Mouse (Mus musculus): Measurements from ENCODE around the gene Csrp3. TPM values are rescaled to one million over a fixed set of nuclear protein-coding genes. Genes with fewer than 3 reads are reported as not detected.

The Csrp3 gene
- polyA plus RNA-seq, 1 experiment from 2014 or later: 0.85 TPM

- Histone ChIP-seq H3K36me3 (replicated peaks; ENCODE audit: insufficient read depth, low read length) (no peaks in the 10 kb centered on the region), H3K27me3 (ENCODE audit: insufficient read depth, low read length) (no peaks in the 10 kb centered on the region), H3K27ac (ENCODE audit: low read depth) (no peak overlapping the region), H3K9me3 (ENCODE audit: low read length) (no peaks in the 10 kb centered on the region), H3K4me2 (ENCODE audit: low read depth, low read length) (no peak overlapping the region), H3K9ac (replicated peaks) (no peak overlapping the region), H3K4me3 (ENCODE audit: low read depth, low read length) (no peak overlapping the region), H3K4me1 (ENCODE audit: insufficient read depth) (peaks cover 4% of the 10 kb centered on the region; the same call in 1 of the 2 replicates)
- no peak for ATAC-seq
- TF ChIP-seq CTCF (IDR thresholded peaks at IDR 0.05; ENCODE audit: low read depth) (no peak), EP300 (IDR thresholded peaks at IDR 0.05; ENCODE audit: low read depth) (no peak)
- no peak for DNase-seq
- WGBS (ENCODE audit: insufficient replicate concordance): 81% methylated on average over 2 of the region's 2 CpGs
These were observed 7.3 kb downstream of the Csrp3 start for GRCm38 (mm10) chr7:48840545-48840944.

GRCm38 (mm10) chr7:48838434-48838833, 9.4 kb downstream of the Csrp3 start:
- Histone ChIP-seq H3K27ac (ENCODE audit: low read depth) (no peak overlapping the region), H3K9ac (replicated peaks) (no peak overlapping the region), H3K4me1 (ENCODE audit: insufficient read depth) (peaks cover 4% of the 10 kb centered on the region; the same call in 1 of the 2 replicates), H3K4me3 (ENCODE audit: low read depth, low read length) (no peak overlapping the region), H3K27me3 (ENCODE audit: insufficient read depth, low read length) (no peaks in the 10 kb centered on the region), H3K9me3 (ENCODE audit: low read length) (no peaks in the 10 kb centered on the region), H3K4me2 (ENCODE audit: low read depth, low read length) (no peak overlapping the region), H3K36me3 (replicated peaks; ENCODE audit: insufficient read depth, low read length) (no peaks in the 10 kb centered on the region)
- 47% methylated on average over 2 of the region's 2 CpGs for WGBS (ENCODE audit: insufficient replicate concordance)
- no peak for TF ChIP-seq EP300 (IDR thresholded peaks at IDR 0.05; ENCODE audit: low read depth)
- TF ChIP-seq CTCF (IDR thresholded peaks at IDR 0.05; ENCODE audit: low read depth): peak; percentile 43
- DNase-seq: no peak
- ATAC-seq: no peak

DNA sequence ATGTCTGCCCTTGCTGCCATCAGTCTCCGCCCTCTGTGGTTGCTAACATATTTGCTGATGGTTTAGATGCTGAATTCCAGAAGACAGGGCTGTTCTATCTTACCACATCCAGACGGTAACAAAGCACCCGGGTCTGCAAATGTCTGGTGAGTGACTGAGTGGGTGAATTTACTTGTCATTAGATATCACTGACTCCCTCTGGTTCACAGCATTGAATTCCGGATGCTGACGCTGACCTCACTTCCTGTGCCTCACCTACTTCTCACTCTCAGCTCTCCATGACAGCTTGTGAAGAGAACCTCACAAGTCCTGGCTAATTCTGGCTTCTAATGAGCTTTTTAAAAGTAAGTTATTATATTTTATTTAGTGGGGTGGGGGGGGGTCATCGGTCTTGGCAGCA, 10.9 kb downstream of the Csrp3 start:
- Histone ChIP-seq H3K27ac (ENCODE audit: low read depth) (no peak overlapping the region), H3K9me3 (ENCODE audit: low read length) (no peaks in the 10 kb centered on the region), H3K4me2 (ENCODE audit: low read depth, low read length) (no peak overlapping the region), H3K36me3 (replicated peaks; ENCODE audit: insufficient read depth, low read length) (no peaks in the 10 kb centered on the region), H3K27me3 (ENCODE audit: insufficient read depth, low read length) (no peaks in the 10 kb centered on the region), H3K4me1 (ENCODE audit: insufficient read depth) (no peaks in the 10 kb centered on the region), H3K4me3 (ENCODE audit: low read depth, low read length) (no peak overlapping the region), H3K9ac (replicated peaks) (no peak overlapping the region)
- WGBS (ENCODE audit: insufficient replicate concordance): 44% methylated on average over 6 of the region's 6 CpGs
- ATAC-seq: no peak
- DNase-seq: no peak
- no peak for TF ChIP-seq CTCF (IDR thresholded peaks at IDR 0.05; ENCODE audit: low read depth)
- TF ChIP-seq EP300 (IDR thresholded peaks at IDR 0.05; ENCODE audit: low read depth): no peak

GRCm38 (mm10) chr7:48834989-48835626, 12.7 kb downstream of the Csrp3 start:
- Histone ChIP-seq H3K4me3 (ENCODE audit: low read depth, low read length) (no peak overlapping the region), H3K9me3 (ENCODE audit: low read length) (no peaks in the 10 kb centered on the region), H3K4me2 (ENCODE audit: low read depth, low read length) (no peak overlapping the region), H3K36me3 (replicated peaks; ENCODE audit: insufficient read depth, low read length) (no peaks in the 10 kb centered on the region), H3K9ac (replicated peaks) (no peak overlapping the region), H3K27me3 (ENCODE audit: insufficient read depth, low read length) (no peaks in the 10 kb centered on the region), H3K27ac (ENCODE audit: low read depth) (no peak overlapping the region), H3K4me1 (ENCODE audit: insufficient read depth) (no peaks in the 10 kb centered on the region)
- ATAC-seq (no peak), DNase-seq (no peak)
- WGBS (ENCODE audit: insufficient replicate concordance): 82% methylated on average over 12 of the region's 12 CpGs
- no peak for TF ChIP-seq EP300 (IDR thresholded peaks at IDR 0.05; ENCODE audit: low read depth)

- no peaks in the 10 kb centered on the region for H3K9me3 ChIP-seq (ENCODE audit: low read length)
- no peak for ATAC-seq
- no peak overlapping the region for H3K9ac ChIP-seq (replicated peaks)
- H3K36me3 ChIP-seq (replicated peaks; ENCODE audit: insufficient read depth, low read length): no peaks in the 10 kb centered on the region
- WGBS (ENCODE audit: insufficient replicate concordance): 57% methylated on average over 4 of the region's 4 CpGs
- no peak for DNase-seq
- no peak for TF ChIP-seq CTCF (IDR thresholded peaks at IDR 0.05; ENCODE audit: low read depth)
- no peak for TF ChIP-seq EP300 (IDR thresholded peaks at IDR 0.05; ENCODE audit: low read depth)
- H3K4me2 ChIP-seq (ENCODE audit: low read depth, low read length): no peak overlapping the region
- no peaks in the 10 kb centered on the region for H3K4me1 ChIP-seq (ENCODE audit: insufficient read depth)
- no peaks in the 10 kb centered on the region for H3K27me3 ChIP-seq (ENCODE audit: insufficient read depth, low read length)
- no peak overlapping the region for H3K4me3 ChIP-seq (ENCODE audit: low read depth, low read length)
- no peak overlapping the region for H3K27ac ChIP-seq (ENCODE audit: low read depth)
These were observed 13.4 kb downstream of the Csrp3 start for GRCm38 (mm10) chr7:48834371-48834970.

DNA sequence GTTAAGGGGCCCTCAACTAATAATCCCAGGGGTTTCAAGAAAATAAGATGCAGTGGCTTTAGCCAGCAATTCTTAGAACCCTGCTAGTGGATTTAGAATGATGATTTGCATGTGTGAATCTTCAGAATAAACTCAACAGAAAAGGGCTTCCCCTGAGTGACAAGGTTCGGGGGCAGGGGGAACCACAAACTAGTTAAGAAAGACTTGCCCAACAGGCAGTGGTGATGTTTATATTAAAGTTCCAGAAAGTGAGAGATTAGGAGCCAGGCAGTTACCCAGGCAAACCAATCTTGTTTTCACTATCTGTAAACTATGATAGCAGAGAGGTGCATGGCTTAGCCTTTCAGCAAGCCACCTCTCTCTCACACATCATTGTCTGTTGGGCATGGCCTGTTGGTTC, 15.1 kb downstream of the Csrp3 start:
- Histone ChIP-seq H3K4me3 (ENCODE audit: low read depth, low read length) (no peak overlapping the region), H3K4me1 (ENCODE audit: insufficient read depth) (no peaks in the 10 kb centered on the region), H3K27ac (ENCODE audit: low read depth) (no peak overlapping the region), H3K9me3 (ENCODE audit: low read length) (no peaks in the 10 kb centered on the region), H3K27me3 (ENCODE audit: insufficient read depth, low read length) (no peaks in the 10 kb centered on the region), H3K36me3 (replicated peaks; ENCODE audit: insufficient read depth, low read length) (peaks cover 1% of the 10 kb centered on the region; the same call in 1 of the 2 replicates), H3K9ac (replicated peaks) (no peak overlapping the region), H3K4me2 (ENCODE audit: low read depth, low read length) (no peak overlapping the region)
- DNase-seq (no peak), ATAC-seq (no peak)
- TF ChIP-seq EP300 (IDR thresholded peaks at IDR 0.05; ENCODE audit: low read depth) (no peak), CTCF (IDR thresholded peaks at IDR 0.05; ENCODE audit: low read depth) (no peak)
- WGBS (ENCODE audit: insufficient replicate concordance): 33% methylated on average over 1 of the region's 1 CpGs
